In genomic region chr13:91741280-91742047, GRCm38 (mm10) we compare ENCODE assay signal across 8 mouse cellular contexts. TPM values are rescaled to one million over a fixed set of nuclear protein-coding genes. Genes with fewer than 3 reads are reported as not detected.
DNase-seq lines count a peak whose midpoint lies in the region; ATAC-seq and TF ChIP-seq lines count a peak whose summit lies in the region.

Gene Acot12 (plus strand): TSS chr13:91741512.

- H3K9ac ChIP-seq in lung, embryonic 14.5 days = peak within 1 kb of the TSS; percentile 44
- H3K9ac ChIP-seq in hindbrain, postnatal 0 days (replicated peaks; ENCODE audit: low read length) = peak within 1 kb of the TSS; percentile 56
- H3K9ac ChIP-seq in neural tube, embryonic 14.5 days (replicated peaks; ENCODE audit: low read depth, low read length) = peak within 1 kb of the TSS; percentile 64

- peak within 1 kb of the TSS; percentile 37 for H3K4me3 ChIP-seq in lung, embryonic 14.5 days (ENCODE audit: low read depth, low read length)
- H3K4me3 ChIP-seq in hindbrain, postnatal 0 days (ENCODE audit: low read length) = peak within 1 kb of the TSS; percentile 47
- H3K4me3 ChIP-seq in neural tube, embryonic 14.5 days (ENCODE audit: low read depth, low read length) = peak within 1 kb of the TSS; percentile 38

- peaks cover 5% of the 10 kb centered on the region for H3K27me3 ChIP-seq in lung, embryonic 14.5 days (ENCODE audit: insufficient read depth, low read length)
- H3K27me3 ChIP-seq in hindbrain, postnatal 0 days (ENCODE audit: insufficient read depth, low read length) = no peaks in the 10 kb centered on the region
- H3K27me3 ChIP-seq in neural tube, embryonic 14.5 days (ENCODE audit: control insufficient read depth, insufficient read depth, low read length) = peaks cover 2% of the 10 kb centered on the region; the same call in 1 of the 2 replicates

- ATAC-seq in lung, embryonic 14.5 days (ENCODE audit: insufficient read depth) = peak; percentile 77
- peak; percentile 85 for ATAC-seq in hindbrain, postnatal 0 days
- ATAC-seq in neural tube, embryonic 14.5 days (ENCODE audit: low read depth) = peak; percentile 88

- H3K27ac ChIP-seq in lung, embryonic 14.5 days (ENCODE audit: low read depth) = no peak within 1 kb of the TSS
- peak within 1 kb of the TSS; percentile 32 for H3K27ac ChIP-seq in hindbrain, postnatal 0 days
- 0 out of 2 replicates have a peak within 1 kb of the TSS, but pooled peaks have one; percentile 5 for H3K27ac ChIP-seq in neural tube, embryonic 14.5 days (ENCODE audit: low read depth, low read length)

- DNase-seq in lung, embryonic 14.5 days = peak; percentile 54
- no peak for DNase-seq in lung, postnatal 14 days
- peak; percentile 68 to 77 for DNase-seq in cerebellum, postnatal 10 days
- DNase-seq in gastrocnemius, postnatal 10 days = peak; percentile 39
- DNase-seq in hindbrain, postnatal 0 days (ENCODE audit: low spot score) = peak; percentile 59
- DNase-seq in liver (peak; percentile 32), adipocyte (ENCODE audit: low spot score) (no peak)

- TF ChIP-seq CTCF in lung, embryonic 14.5 days (IDR thresholded peaks at IDR 0.05; ENCODE audit: low read depth) = no peak
- TF ChIP-seq CTCF in hindbrain, postnatal 0 days (IDR thresholded peaks at IDR 0.05; ENCODE audit: low read depth) = no peak

- H3K4me1 ChIP-seq in lung, embryonic 14.5 days (ENCODE audit: insufficient read depth) = no peaks in the 10 kb centered on the region
- peaks cover 11% of the 10 kb centered on the region; the same call in 1 of the 2 replicates for H3K4me1 ChIP-seq in hindbrain, postnatal 0 days (ENCODE audit: insufficient read depth, low read length)
- H3K4me1 ChIP-seq in neural tube, embryonic 14.5 days (ENCODE audit: control insufficient read depth, insufficient read depth, low read length) = 0 out of 2 replicates have a peak, but pooled peaks cover 3% of the 10 kb centered on the region

- H3K36me3 ChIP-seq in lung, embryonic 14.5 days (ENCODE audit: insufficient read depth) = no peaks in the 10 kb centered on the region
- no peaks in the 10 kb centered on the region for H3K36me3 ChIP-seq in hindbrain, postnatal 0 days (ENCODE audit: insufficient read depth, low read length)
- H3K36me3 ChIP-seq in neural tube, embryonic 14.5 days (ENCODE audit: control insufficient read depth, insufficient read depth, low read length) = no peaks in the 10 kb centered on the region

- no peaks in the 10 kb centered on the region for H3K9me3 ChIP-seq in lung, embryonic 14.5 days (ENCODE audit: low read depth, low read length)
- H3K9me3 ChIP-seq in hindbrain, postnatal 0 days (ENCODE audit: low read length) = no peaks in the 10 kb centered on the region
- no peaks in the 10 kb centered on the region for H3K9me3 ChIP-seq in neural tube, embryonic 14.5 days (ENCODE audit: control insufficient read depth, low read length)

- WGBS in lung, embryonic 14.5 days = 4% methylated on average over 45 of the region's 45 CpGs
- WGBS in hindbrain, postnatal 0 days = 7% methylated on average over 45 of the region's 45 CpGs
- WGBS in neural tube, embryonic 14.5 days = 10% methylated on average over 45 of the region's 45 CpGs

- peak within 1 kb of the TSS; percentile 78 for H3K4me2 ChIP-seq in lung, embryonic 14.5 days
- peak within 1 kb of the TSS; percentile 90 for H3K4me2 ChIP-seq in hindbrain, postnatal 0 days (ENCODE audit: low read depth, low read length)
- peak within 1 kb of the TSS; percentile 73 for H3K4me2 ChIP-seq in neural tube, embryonic 14.5 days (ENCODE audit: low read depth, low read length)

RNA-seq across cellular contexts. Expression of gene Acot12, which starts in this region (rescaled TPM):
- polyA plus RNA-seq in lung, embryonic 14.5 days (2014; fragmentation: Nextera tagmentation; extraction: Ambion mirVana) = not detected in 2 replicates
- total RNA-seq in gastrocnemius, postnatal 10 days (2021) = under 1 TPM; 0.09 to 0.27 TPM
- total RNA-seq in hindbrain, postnatal 0 days (2014; rRNA removed) = 0.16 TPM in 1 of 2 replicates, not detected in the other
- 0.55 and 0.96 TPM in 2 replicates for polyA plus RNA-seq in hindbrain, postnatal 0 days (2015; fragmentation: Nextera tagmentation; extraction: Ambion mirVana)
- polyA plus RNA-seq in neural tube, embryonic 14.5 days (2014; fragmentation: Nextera tagmentation; extraction: Ambion mirVana) = 0.12 and 0.42 TPM in 2 replicates

Comparison
In these comparisons a context has a peak if more than half of its experiments do, and no peak if none do; other contexts are left out.
1. Peak in DNase-seq, ATAC-seq, H3K4me3 ChIP-seq, H3K9ac ChIP-seq and H3K4me2 ChIP-seq in lung, embryonic 14.5 days; RNA of the gene not detected or under 1 TPM.
2. Peak in DNase-seq in gastrocnemius, postnatal 10 days; RNA of the gene not detected or under 1 TPM.
3. Peak in DNase-seq, ATAC-seq, H3K4me3 ChIP-seq, H3K27ac ChIP-seq, H3K9ac ChIP-seq and H3K4me2 ChIP-seq in hindbrain, postnatal 0 days; RNA of the gene not detected or under 1 TPM.
4. Peak in ATAC-seq, H3K4me3 ChIP-seq, H3K27ac ChIP-seq, H3K9ac ChIP-seq and H3K4me2 ChIP-seq in neural tube, embryonic 14.5 days; RNA of the gene not detected or under 1 TPM.
5. DNase-seq: peak in cerebellum, postnatal 10 days (2 of 2) and liver (single experiment); none in lung, postnatal 14 days (single experiment) and adipocyte (single experiment).
6. Peak in every context shown above with its lines, with median percentiles within 50 percentile points of each other: ATAC-seq, H3K4me2 ChIP-seq, H3K4me3 ChIP-seq and H3K9ac ChIP-seq.